Mouse (Mus musculus): ENCODE measurements at regions not wholly inside any gene's neighbourhood (a gene's known extent, or its start where the extent isn't known, plus 50 kb on each side); places are given as distances from the start of the nearest gene placed in this dataset.

DNA sequence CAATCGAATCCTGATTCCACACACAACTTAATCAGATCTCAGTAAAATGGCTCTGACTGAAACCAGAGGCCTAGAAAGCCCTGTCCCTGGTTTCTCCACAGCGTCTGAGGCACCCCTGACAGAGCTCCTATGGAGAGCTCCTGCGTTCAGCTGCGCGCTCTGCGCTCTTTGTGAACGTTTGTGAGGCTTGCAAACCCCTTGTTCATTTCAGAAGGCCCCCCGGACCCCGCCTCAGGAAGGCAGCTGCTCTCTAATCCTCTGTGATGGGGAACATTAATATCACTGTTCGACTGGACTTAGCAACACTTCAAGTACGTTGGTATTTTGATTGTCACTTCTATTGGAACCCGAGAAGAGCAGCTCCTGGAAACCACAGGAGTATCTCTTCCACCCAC, 175.6 kb downstream of the 3100002H09Rik start:
- 73% methylated on average over 12 of the region's 12 CpGs for WGBS
- Histone ChIP-seq H3K27ac (ENCODE audit: insufficient read depth, low read depth, low read length) (no peak overlapping the region), H3K4me1 (ENCODE audit: control insufficient read depth, insufficient read depth, low read length) (peaks cover 5% of the 10 kb centered on the region; the same call in 1 of the 2 replicates), H3K4me3 (ENCODE audit: insufficient read depth, low read depth, low read length) (no peak overlapping the region)
- TF ChIP-seq CTCF (IDR thresholded peaks at IDR 0.05; ENCODE audit: insufficient read depth, low read depth, low read length) (no peak), POLR2A (IDR thresholded peaks at IDR 0.05; ENCODE audit: insufficient read depth, low read depth, low read length) (no peak)

DNA sequence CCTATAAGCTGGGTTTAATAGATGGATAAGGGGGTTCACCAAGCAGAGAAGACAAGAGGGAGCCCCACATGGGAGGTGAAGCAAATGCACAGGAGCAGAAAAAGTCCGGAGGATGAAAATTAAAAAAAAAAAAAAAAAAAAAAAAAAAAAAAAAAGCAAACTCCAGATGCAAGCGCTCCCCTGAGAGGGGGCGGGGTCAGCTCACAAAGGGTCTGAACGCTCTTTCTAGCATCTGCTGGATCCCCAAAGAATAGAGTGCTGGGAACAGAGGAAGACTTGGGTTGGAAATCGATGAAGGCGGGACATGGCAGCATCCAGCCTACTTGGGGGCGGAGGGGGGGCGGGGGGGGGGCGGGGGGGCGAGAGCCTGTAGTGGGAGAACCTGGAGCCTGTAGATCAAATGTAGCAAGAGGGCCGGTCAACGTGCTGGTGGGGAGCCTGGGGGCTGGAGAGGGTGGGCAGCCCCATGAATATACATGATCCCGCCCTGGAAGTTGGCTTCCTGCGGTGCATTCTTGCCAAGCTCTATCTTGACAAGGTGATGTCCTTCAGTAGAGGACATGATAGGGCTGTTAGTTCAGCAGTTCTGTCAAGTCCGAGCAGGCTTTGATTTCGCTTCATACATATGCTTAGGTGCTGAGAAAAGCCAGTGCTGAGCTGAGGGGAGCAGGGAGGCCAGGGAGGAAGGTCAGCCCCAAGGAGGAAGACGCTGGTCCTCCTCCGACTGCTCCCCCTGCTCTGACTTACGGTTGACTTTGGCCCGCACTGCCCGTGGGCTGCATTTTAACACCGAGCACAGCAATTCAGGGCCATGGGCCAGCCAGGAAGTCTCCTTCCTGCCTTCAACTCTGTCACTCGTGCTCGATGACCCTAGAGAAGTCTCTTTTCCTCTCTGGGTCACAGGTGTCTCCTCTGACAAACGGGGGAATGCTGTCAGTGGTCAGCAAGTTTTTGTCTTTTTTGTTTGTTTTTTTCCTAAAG, 176.3 kb downstream of the 3100002H09Rik start:
- TF ChIP-seq POLR2A (IDR thresholded peaks at IDR 0.05; ENCODE audit: insufficient read depth, low read depth, low read length) = no peak
- no peak for TF ChIP-seq CTCF (IDR thresholded peaks at IDR 0.05; ENCODE audit: insufficient read depth, low read depth, low read length)
- H3K4me3 ChIP-seq (ENCODE audit: insufficient read depth, low read depth, low read length) = no peak overlapping the region
- H3K27ac ChIP-seq (ENCODE audit: insufficient read depth, low read depth, low read length) = no peak overlapping the region
- H3K4me1 ChIP-seq (ENCODE audit: control insufficient read depth, insufficient read depth, low read length) = peaks cover 5% of the 10 kb centered on the region; the same call in 1 of the 2 replicates
- WGBS = 43% methylated on average over 24 of the region's 25 CpGs

DNA sequence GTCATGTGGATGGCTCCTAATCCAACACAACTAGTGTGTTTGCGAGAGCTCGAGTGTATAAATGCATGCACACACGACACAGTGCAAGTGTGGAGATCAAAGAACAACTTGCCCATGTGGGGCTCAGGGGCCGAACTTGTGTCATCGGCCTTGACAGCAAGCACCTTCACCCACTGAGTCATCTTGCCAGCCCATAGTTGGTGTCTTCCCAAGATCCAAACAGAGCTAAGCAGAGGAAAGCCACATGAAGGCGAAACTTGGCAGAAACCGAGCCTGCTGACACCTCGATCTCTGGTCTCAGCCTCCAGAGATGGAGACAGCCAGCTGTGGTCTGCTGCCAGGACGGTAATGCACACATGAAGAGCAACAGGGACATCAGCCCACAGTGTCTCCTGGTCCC, 177.1 kb downstream of the 3100002H09Rik start:
- no peak overlapping the region for H3K4me3 ChIP-seq (ENCODE audit: insufficient read depth, low read depth, low read length)
- H3K4me1 ChIP-seq (ENCODE audit: control insufficient read depth, insufficient read depth, low read length) = peaks cover 5% of the 10 kb centered on the region; the same call in 1 of the 2 replicates
- no peak overlapping the region for H3K27ac ChIP-seq (ENCODE audit: insufficient read depth, low read depth, low read length)
- WGBS = 83% methylated on average over 9 of the region's 9 CpGs
- no peak for TF ChIP-seq POLR2A (IDR thresholded peaks at IDR 0.05; ENCODE audit: insufficient read depth, low read depth, low read length)
- TF ChIP-seq CTCF (IDR thresholded peaks at IDR 0.05; ENCODE audit: insufficient read depth, low read depth, low read length) = no peak

DNA sequence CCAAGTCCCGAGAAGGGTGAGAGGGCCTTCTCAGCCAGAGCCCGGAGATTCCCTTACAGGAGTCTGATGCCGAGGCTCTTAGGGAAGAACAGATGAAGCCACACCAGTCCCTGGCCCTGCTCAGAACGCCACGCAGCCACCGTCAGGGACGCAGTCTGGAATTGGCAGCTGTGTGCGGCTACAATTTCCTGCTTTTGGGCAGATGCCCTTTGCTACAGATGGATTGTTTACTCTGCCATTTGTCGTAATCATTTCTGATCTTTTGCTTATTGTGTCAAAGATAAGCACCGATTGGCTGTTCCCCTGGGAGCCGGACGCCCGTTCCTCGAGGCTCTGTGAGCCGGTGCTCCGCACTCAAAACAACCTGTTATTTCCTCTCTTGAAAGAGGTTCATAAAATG, 179.4 kb downstream of the 3100002H09Rik start:
- no peak for TF ChIP-seq POLR2A (IDR thresholded peaks at IDR 0.05; ENCODE audit: insufficient read depth, low read depth, low read length)
- Histone ChIP-seq H3K4me1 (ENCODE audit: control insufficient read depth, insufficient read depth, low read length) (peaks cover 5% of the 10 kb centered on the region; the same call in 1 of the 2 replicates), H3K4me3 (ENCODE audit: insufficient read depth, low read depth, low read length) (no peak overlapping the region), H3K27ac (ENCODE audit: insufficient read depth, low read depth, low read length) (no peak overlapping the region)
- 82% methylated on average over 16 of the region's 16 CpGs for WGBS

DNA sequence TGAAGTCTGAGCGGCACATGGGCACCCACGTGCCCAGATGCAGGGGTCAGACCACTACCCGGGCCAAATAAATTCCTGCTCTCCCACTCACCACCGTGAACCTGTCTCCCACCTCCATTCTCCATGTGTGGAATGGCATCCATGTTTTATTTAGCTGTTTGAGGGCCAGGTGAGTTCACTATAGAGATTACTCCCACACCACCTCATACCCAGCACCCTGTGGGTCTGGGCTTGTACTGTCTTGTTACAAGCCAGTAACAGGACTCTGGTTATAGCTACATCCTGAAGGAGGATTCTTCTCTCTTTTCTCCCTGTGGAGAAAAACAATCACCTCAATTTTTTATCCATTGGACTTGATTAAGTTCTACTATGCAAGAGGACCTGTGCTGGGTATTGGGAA, 181.8 kb downstream of the 3100002H09Rik start:
- 90% methylated on average over 4 of the region's 4 CpGs for WGBS
- Histone ChIP-seq H3K4me3 (ENCODE audit: insufficient read depth, low read depth, low read length) (no peak overlapping the region), H3K4me1 (ENCODE audit: control insufficient read depth, insufficient read depth, low read length) (0 out of 2 replicates have a peak, but pooled peaks cover 3% of the 10 kb centered on the region), H3K27ac (ENCODE audit: insufficient read depth, low read depth, low read length) (no peak overlapping the region)
- TF ChIP-seq POLR2A (IDR thresholded peaks at IDR 0.05; ENCODE audit: insufficient read depth, low read depth, low read length) (no peak), CTCF (IDR thresholded peaks at IDR 0.05; ENCODE audit: insufficient read depth, low read depth, low read length) (no peak)

DNA sequence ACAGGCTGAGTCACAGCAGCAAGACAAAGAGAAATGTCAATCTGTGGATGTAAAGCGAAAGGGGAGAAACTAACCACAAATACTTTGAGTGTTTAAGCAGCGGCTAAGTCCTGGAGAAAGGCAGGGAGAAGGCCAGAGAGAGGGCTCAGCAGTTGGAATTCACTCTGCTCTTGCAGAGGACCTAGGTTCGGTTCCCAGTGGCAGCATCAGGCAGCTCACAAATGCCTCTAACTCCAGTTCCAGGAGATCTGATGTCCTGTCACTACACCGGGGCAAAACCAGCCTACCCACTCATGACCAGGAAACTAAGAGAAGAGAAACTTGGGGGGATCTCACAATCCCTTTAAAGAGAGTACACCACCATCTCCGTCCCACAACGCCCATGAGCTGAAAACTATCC, 188.2 kb downstream of the 3100002H09Rik start:
- H3K27ac ChIP-seq (ENCODE audit: insufficient read depth, low read depth, low read length) = no peak overlapping the region
- no peak overlapping the region for H3K4me3 ChIP-seq (ENCODE audit: insufficient read depth, low read depth, low read length)
- TF ChIP-seq CTCF (IDR thresholded peaks at IDR 0.05; ENCODE audit: insufficient read depth, low read depth, low read length) = no peak
- no peak for TF ChIP-seq POLR2A (IDR thresholded peaks at IDR 0.05; ENCODE audit: insufficient read depth, low read depth, low read length)
- WGBS = 89% methylated on average over 6 of the region's 6 CpGs
- H3K4me1 ChIP-seq (ENCODE audit: control insufficient read depth, insufficient read depth, low read length) = no peaks in the 10 kb centered on the region

DNA sequence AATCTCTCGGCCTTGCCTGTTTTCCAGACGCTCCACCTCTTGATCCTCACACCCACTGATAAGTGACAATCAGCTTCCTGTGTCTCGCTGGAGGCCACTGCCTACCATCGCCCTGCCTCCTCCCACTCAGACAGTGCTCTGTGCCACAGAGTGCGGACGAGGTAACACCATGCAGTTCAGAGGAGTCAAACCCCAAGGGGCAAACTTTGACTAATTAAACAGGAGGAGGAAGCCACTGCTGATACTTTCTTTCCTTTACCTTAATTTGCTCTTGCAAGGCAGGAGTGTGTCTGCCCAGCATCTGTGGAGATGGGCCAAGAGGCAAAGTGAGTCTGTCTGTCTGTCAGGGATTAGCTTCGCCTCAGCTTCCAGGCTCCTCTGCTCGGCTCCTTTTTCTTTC, 192.2 kb downstream of the 3100002H09Rik start:
- H3K4me3 ChIP-seq (ENCODE audit: insufficient read depth, low read depth, low read length) = no peak overlapping the region
- TF ChIP-seq POLR2A (IDR thresholded peaks at IDR 0.05; ENCODE audit: insufficient read depth, low read depth, low read length) = no peak
- no peak for TF ChIP-seq CTCF (IDR thresholded peaks at IDR 0.05; ENCODE audit: insufficient read depth, low read depth, low read length)
- 70% methylated on average over 8 of the region's 8 CpGs for WGBS
- no peaks in the 10 kb centered on the region for H3K4me1 ChIP-seq (ENCODE audit: control insufficient read depth, insufficient read depth, low read length)
- no peak overlapping the region for H3K27ac ChIP-seq (ENCODE audit: insufficient read depth, low read depth, low read length)

DNA sequence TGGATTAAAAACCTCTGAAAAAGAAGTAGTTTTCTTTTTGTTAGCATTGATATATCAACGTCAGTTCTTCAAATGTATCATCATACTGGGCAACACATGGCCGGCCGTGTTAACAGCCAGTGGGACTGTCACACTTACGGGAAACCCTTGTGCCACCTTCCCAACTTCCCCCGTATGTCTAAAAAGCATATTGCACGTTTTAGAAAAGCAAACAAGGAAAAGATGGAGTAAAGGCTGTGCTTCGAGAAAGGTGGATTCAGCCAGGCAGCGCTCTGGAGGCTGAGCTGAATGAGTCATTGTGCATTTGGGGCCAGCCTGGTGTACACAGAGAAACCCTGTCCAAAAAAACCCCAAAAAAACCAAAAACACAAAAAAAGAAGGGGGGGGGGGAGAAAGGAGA, 193.4 kb downstream of the 3100002H09Rik start:
- Histone ChIP-seq H3K4me1 (ENCODE audit: control insufficient read depth, insufficient read depth, low read length) (no peaks in the 10 kb centered on the region), H3K4me3 (ENCODE audit: insufficient read depth, low read depth, low read length) (no peak overlapping the region), H3K27ac (ENCODE audit: insufficient read depth, low read depth, low read length) (no peak overlapping the region)
- TF ChIP-seq CTCF (IDR thresholded peaks at IDR 0.05; ENCODE audit: insufficient read depth, low read depth, low read length) (no peak), POLR2A (IDR thresholded peaks at IDR 0.05; ENCODE audit: insufficient read depth, low read depth, low read length) (no peak)
- 81% methylated on average over 8 of the region's 8 CpGs for WGBS

DNA sequence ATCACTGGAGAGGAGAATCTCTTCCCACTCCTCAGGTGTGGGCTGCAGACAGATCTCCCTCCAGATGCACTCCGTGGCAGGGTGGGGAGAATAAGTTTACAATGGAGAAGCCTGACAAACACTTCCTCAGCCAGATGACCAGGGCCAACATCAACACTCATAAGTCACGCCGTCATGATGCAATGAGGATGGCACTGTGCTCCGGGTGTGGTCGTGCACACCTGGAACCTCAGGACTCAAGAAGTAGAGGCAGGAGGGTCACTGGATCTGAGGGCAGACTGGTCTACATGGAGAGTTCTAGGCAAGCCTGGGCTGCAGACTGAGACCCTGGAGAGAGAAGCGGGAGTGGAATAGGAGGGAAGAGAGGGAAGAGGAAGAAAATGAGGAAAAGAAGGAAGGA, 194.3 kb downstream of the 3100002H09Rik start:
- TF ChIP-seq POLR2A (IDR thresholded peaks at IDR 0.05; ENCODE audit: insufficient read depth, low read depth, low read length) (no peak), CTCF (IDR thresholded peaks at IDR 0.05; ENCODE audit: insufficient read depth, low read depth, low read length) (no peak)
- Histone ChIP-seq H3K4me3 (ENCODE audit: insufficient read depth, low read depth, low read length) (no peak overlapping the region), H3K4me1 (ENCODE audit: control insufficient read depth, insufficient read depth, low read length) (no peaks in the 10 kb centered on the region), H3K27ac (ENCODE audit: insufficient read depth, low read depth, low read length) (no peak overlapping the region)
- 95% methylated on average over 6 of the region's 6 CpGs for WGBS

Measured in olfactory bulb, adult 2 months (tissue).